Mouse (Mus musculus) left cerebral cortex, adult 9 months (tissue): ENCODE measurements at regions not wholly inside any gene's neighbourhood (a gene's known extent, or its start where the extent isn't known, plus 50 kb on each side); places are given as distances from the start of the nearest gene placed in this dataset.
"Not testable (repeated sequence)": the region's sequence is repeated elsewhere in the genome, so short reads cannot be mapped to it uniquely, and the experiment has no call there.

Experiments
- DNase-seq, 2 experiments: peaks; one replicate each; pipeline ENCODE4 v3.0.0; 2022; ENCODE audit warnings: low spot score in 2 of 2

- no peak for DNase-seq
Measured at GRCm38 (mm10) chr9:17987606-17988005, 304.3 kb upstream of the Chordc1 start.

DNA sequence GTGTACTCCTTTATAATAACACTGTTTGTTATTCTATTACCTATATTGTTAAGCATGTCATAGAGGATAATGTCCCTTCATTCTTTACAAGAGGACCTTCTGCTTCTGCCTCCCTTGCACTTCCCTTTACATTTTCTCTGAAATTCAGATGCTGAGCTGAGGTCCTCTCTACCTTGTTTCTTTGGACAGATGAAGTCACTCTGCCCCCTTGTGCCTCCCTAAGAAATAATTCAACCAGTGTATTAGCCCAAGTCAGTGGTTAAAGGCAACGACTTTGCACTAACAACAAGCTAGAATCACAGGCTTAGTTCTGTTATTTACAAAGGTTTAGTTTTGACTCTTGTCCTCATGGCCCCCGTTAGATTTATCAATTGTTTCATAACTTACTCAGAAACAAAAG lies 289.4 kb upstream of the Chordc1 start:
- DNase-seq = peak in 1 of 2 experiments; percentile 31

DNA sequence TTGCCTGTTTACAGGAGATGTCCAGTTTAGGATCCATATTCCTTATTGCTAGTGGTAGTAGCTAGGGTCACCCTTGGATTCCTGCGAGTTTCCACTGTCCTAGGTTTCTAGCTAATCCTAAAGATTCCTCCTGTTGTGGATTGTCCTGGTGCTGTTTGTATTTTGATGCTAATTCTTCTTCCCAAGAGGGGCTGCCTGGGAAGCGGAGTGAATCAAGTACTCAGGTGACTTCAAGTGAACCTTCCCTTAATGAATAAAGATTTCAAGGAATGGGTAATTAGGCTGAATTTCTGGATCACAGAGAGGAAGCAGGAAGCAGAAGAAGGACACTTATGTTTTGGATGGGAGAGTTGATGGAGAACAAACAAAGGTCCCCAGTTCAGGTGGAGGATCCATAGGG lies 250.6 kb upstream of the Chordc1 start:
- DNase-seq = no peak

DNA sequence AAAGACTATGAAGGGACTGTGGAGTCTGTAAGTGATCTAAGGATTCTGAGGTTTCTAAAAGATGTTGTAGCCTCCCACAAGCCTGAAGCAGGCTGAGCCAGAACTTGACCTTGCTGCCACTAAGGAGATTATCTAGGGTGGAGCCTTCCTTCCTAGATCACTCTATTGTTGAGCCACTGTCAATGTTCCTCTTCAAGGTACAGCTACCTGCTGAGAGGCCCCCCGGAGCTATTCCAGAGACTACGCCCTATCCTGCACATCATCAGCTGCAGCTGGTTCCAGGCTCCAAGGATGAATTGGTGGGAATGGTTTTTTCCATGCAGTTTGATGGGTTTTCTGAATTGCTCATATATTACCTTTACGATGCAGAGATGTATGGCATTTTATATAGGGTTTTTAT lies 249.3 kb upstream of the Chordc1 start:
- DNase-seq = not testable (repeated sequence)

GRCm38 (mm10) chr9:18076942-18077341 lies 215.0 kb upstream of the Chordc1 start:
- DNase-seq = no peak

DNA sequence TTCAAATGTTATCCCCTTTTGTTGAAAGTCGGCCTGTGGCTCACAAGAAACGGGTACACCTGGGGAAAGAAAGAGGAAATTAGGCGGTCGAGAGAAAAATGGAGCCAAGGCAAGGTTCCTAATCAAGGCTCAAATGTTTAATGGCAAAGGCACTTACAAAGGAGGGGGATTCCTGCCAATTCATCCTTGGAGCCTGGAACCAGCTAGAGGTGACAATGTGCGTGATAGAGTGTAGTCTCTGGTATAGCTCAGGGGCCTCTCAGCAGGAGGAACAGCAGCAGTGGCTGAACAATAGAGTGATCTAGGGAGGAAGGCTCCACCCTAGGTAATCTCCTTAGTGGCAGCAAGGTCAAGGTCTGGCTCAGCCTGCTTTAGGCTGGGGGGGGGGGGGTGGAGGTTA lies 213.5 kb upstream of the Chordc1 start:
- DNase-seq = not testable (repeated sequence)

- DNase-seq = not testable (repeated sequence)
Measured at GRCm38 (mm10) chr9:18079120-18079519, 212.8 kb upstream of the Chordc1 start.
